ENCODE assay signal across 18 mouse cellular contexts in the genomic region with DNA sequence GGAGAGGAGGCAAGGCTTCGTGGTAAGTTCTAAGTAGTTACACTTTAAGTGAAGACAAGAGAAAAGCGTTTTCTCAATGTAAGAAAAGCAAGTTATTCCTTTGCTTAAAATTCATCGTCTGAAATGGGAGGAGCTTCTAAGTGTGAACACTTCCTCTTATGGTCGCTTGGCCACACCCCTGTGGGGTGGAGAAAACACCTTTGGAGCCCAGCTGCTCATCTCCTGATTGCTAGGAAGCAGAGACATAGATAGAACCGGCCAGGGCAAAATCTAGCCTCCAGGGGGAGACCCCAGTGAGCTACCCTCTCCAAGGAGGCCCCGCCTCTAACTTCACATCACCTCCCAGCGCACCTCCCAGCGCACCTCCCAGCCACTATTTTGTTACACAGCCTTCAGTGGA. TPM values are rescaled to one million over a fixed set of nuclear protein-coding genes. Genes with fewer than 3 reads are reported as not detected.
DNase-seq lines count a peak whose midpoint lies in the region; ATAC-seq and TF ChIP-seq lines count a peak whose summit lies in the region.
"Had no signal": no experiment of that assay in that cellular context is flagged by ENCODE, and none has a peak within 500 bp of the region (broad histone marks: within the 10 kb centered on the region; RNA-seq: fewer than 3 reads in every experiment).

No protein-coding gene starts in this region.

- H3K36me3 ChIP-seq in forebrain, embryonic 14.5 days (ENCODE audit: control insufficient read depth, insufficient read depth, low read length), result no peaks in the 10 kb centered on the region
- H3K36me3 ChIP-seq in forebrain, postnatal 0 days (ENCODE audit: insufficient read depth), result no peaks in the 10 kb centered on the region
- no peaks in the 10 kb centered on the region for H3K36me3 ChIP-seq in midbrain, embryonic 15.5 days (replicated peaks)
- no peaks in the 10 kb centered on the region for H3K36me3 ChIP-seq in midbrain, embryonic 11.5 days (ENCODE audit: control insufficient read depth, insufficient read depth, low read length)
- H3K36me3 ChIP-seq: kidney, embryonic 15.5 days; limb, embryonic 13.5 days; stomach, embryonic 15.5 days had no signal

- ATAC-seq in forebrain, embryonic 14.5 days, result no peak
- ATAC-seq in forebrain, postnatal 0 days, result no peak
- no peak for ATAC-seq in midbrain, embryonic 15.5 days (replicated peaks)
- no peak for ATAC-seq in midbrain, embryonic 11.5 days (ENCODE audit: low FRiP score)
- ATAC-seq in megakaryocyte, adult 5-6 weeks (ENCODE audit: poor library complexity, severe bottlenecking), result 0 out of 2 replicates have a peak, but pooled peaks have one; percentile 45

- H3K4me2 ChIP-seq in forebrain, embryonic 14.5 days (ENCODE audit: low read length), result no peak overlapping the region
- no peak overlapping the region for H3K4me2 ChIP-seq in forebrain, postnatal 0 days (ENCODE audit: low read depth)
- H3K4me2 ChIP-seq in midbrain, embryonic 15.5 days, result no peak overlapping the region
- H3K4me2 ChIP-seq in midbrain, embryonic 11.5 days, result no peak overlapping the region
- H3K4me2 ChIP-seq: kidney, embryonic 15.5 days; stomach, embryonic 15.5 days had no signal

- H3K9ac ChIP-seq in forebrain, embryonic 14.5 days (ENCODE audit: low read length), result no peak overlapping the region
- H3K9ac ChIP-seq in forebrain, postnatal 0 days, result no peak overlapping the region
- H3K9ac ChIP-seq in midbrain, embryonic 15.5 days, result no peak overlapping the region
- no peak overlapping the region for H3K9ac ChIP-seq in midbrain, embryonic 11.5 days (ENCODE audit: low read length)
- H3K9ac ChIP-seq: kidney, embryonic 15.5 days; limb, embryonic 13.5 days; stomach, embryonic 15.5 days had no signal

- no peaks in the 10 kb centered on the region for H3K9me3 ChIP-seq in forebrain, embryonic 14.5 days (replicated peaks; ENCODE audit: control insufficient read depth, low read length)
- no peaks in the 10 kb centered on the region for H3K9me3 ChIP-seq in forebrain, postnatal 0 days (ENCODE audit: low read length)
- H3K9me3 ChIP-seq in midbrain, embryonic 15.5 days, result no peaks in the 10 kb centered on the region
- no peaks in the 10 kb centered on the region for H3K9me3 ChIP-seq in midbrain, embryonic 11.5 days (ENCODE audit: control insufficient read depth, low read length)
- H3K9me3 ChIP-seq: kidney, embryonic 15.5 days; limb, embryonic 13.5 days; stomach, embryonic 15.5 days had no signal

- TF ChIP-seq CTCF in forebrain, postnatal 0 days (IDR thresholded peaks at IDR 0.05; ENCODE audit: low read depth), result no peak

- no peaks in the 10 kb centered on the region for H3K27me3 ChIP-seq in forebrain, embryonic 14.5 days (replicated peaks; ENCODE audit: control insufficient read depth, insufficient read depth, low read length)
- H3K27me3 ChIP-seq in forebrain, postnatal 0 days (ENCODE audit: insufficient read depth, low read length), result no peaks in the 10 kb centered on the region
- H3K27me3 ChIP-seq in midbrain, embryonic 15.5 days (replicated peaks), result no peaks in the 10 kb centered on the region
- H3K27me3 ChIP-seq in midbrain, embryonic 11.5 days (ENCODE audit: control insufficient read depth, insufficient read depth, low read length), result no peaks in the 10 kb centered on the region
- H3K27me3 ChIP-seq: kidney, embryonic 15.5 days; limb, embryonic 13.5 days; stomach, embryonic 15.5 days had no signal

- no peak for DNase-seq in forebrain, embryonic 14.5 days (ENCODE audit: low spot score)
- DNase-seq in forebrain, postnatal 0 days, result no peak
- DNase-seq in midbrain, embryonic 11.5 days (ENCODE audit: low spot score, missing footprints), result no peak
- DNase-seq in WW6 (ENCODE audit: low read depth, low spot score), result peak; percentile 20
- DNase-seq in urinary bladder, postnatal 36 days (ENCODE audit: low spot score in 2 of 2), result no peak
- no peak for DNase-seq in cerebellum, postnatal 10 days
- DNase-seq: gastrocnemius, postnatal 25 days; heart, postnatal 36 days; lung, postnatal 36 days; right cerebral cortex, postnatal 14 days had no signal

- no peak overlapping the region for H3K4me3 ChIP-seq in forebrain, embryonic 14.5 days (ENCODE audit: low read depth, low read length)
- H3K4me3 ChIP-seq in forebrain, postnatal 0 days (ENCODE audit: low read depth, low read length), result no peak overlapping the region
- H3K4me3 ChIP-seq in midbrain, embryonic 15.5 days, result no peak overlapping the region
- H3K4me3 ChIP-seq in midbrain, embryonic 11.5 days (ENCODE audit: low read depth, low read length), result no peak overlapping the region
- H3K4me3 ChIP-seq: erythroblast, embryonic 14.5 days; kidney, embryonic 15.5 days; limb, embryonic 13.5 days; stomach, embryonic 15.5 days had no signal

- H3K4me1 ChIP-seq in forebrain, embryonic 14.5 days (ENCODE audit: control insufficient read depth, insufficient read depth, low read length), result peaks cover 12% of the 10 kb centered on the region; the same call in 1 of the 2 replicates
- H3K4me1 ChIP-seq in forebrain, postnatal 0 days (ENCODE audit: insufficient read depth), result no peaks in the 10 kb centered on the region
- peaks cover 14% of the 10 kb centered on the region for H3K4me1 ChIP-seq in midbrain, embryonic 15.5 days
- peaks cover 6% of the 10 kb centered on the region for H3K4me1 ChIP-seq in midbrain, embryonic 11.5 days (ENCODE audit: control insufficient read depth, insufficient read depth, low read length)

- H3K27ac ChIP-seq in forebrain, embryonic 14.5 days (ENCODE audit: low read depth, low read length), result peak overlapping the region; percentile 61; the same call in 1 of the 2 replicates
- H3K27ac ChIP-seq in forebrain, postnatal 0 days (ENCODE audit: low read depth, low read length), result no peak overlapping the region
- peak overlapping the region; percentile 76; the same call in 1 of the 2 replicates for H3K27ac ChIP-seq in midbrain, embryonic 15.5 days
- no peak overlapping the region for H3K27ac ChIP-seq in midbrain, embryonic 11.5 days (ENCODE audit: low read depth, low read length)
- H3K27ac ChIP-seq: kidney, embryonic 15.5 days; limb, embryonic 13.5 days; stomach, embryonic 15.5 days had no signal

- WGBS in forebrain, embryonic 14.5 days, result 66% methylated on average over 8 of the region's 8 CpGs
- 65% methylated on average over 8 of the region's 8 CpGs for WGBS in forebrain, postnatal 0 days
- WGBS in midbrain, embryonic 15.5 days, result 64% methylated on average over 8 of the region's 8 CpGs
- 54% methylated on average over 8 of the region's 8 CpGs for WGBS in midbrain, embryonic 11.5 days

RNA-seq across cellular contexts. Expression of a gene that starts 34.7 kb away (rescaled TPM):
- not detected in 2 replicates for polyA plus RNA-seq in forebrain, embryonic 14.5 days (2014; fragmentation: Nextera tagmentation; extraction: Ambion mirVana)
- not detected in 2 replicates for total RNA-seq in forebrain, postnatal 0 days (2014; rRNA removed)
- not detected in 2 replicates for polyA plus RNA-seq in forebrain, postnatal 0 days (2015; fragmentation: Nextera tagmentation; extraction: Ambion mirVana)
- polyA plus RNA-seq in midbrain, embryonic 15.5 days (2015; fragmentation: Nextera tagmentation; extraction: Ambion mirVana), result not detected in 2 replicates
- not detected in 2 replicates for polyA plus RNA-seq in midbrain, embryonic 11.5 days (2014; fragmentation: Nextera tagmentation; extraction: Ambion mirVana)
- total RNA-seq in megakaryocyte, adult 5-6 weeks (2015), result not detected in 2 replicates
- total RNA-seq in megakaryocyte, adult 5-6 weeks (2017), result not detected in 2 replicates
- total RNA-seq: layer of hippocampus, postnatal 14 days had no signal
- polyA plus RNA-seq: erythroblast, embryonic 14.5 days; kidney, embryonic 15.5 days; limb, embryonic 13.5 days; neural tube, embryonic 11.5 days had no signal

Comparison
In these comparisons a context has a peak if more than half of its experiments do, and no peak if none do; other contexts are left out.
1. H3K27ac ChIP-seq: peak in forebrain, embryonic 14.5 days (single experiment) and midbrain, embryonic 15.5 days (single experiment); none in forebrain, postnatal 0 days (single experiment) and midbrain, embryonic 11.5 days (single experiment).